In genomic region chr10:84535859-84536258, GRCm38 (mm10) we compare ENCODE assay signal across 10 mouse cellular contexts. TPM values are rescaled to one million over a fixed set of nuclear protein-coding genes. Genes with fewer than 3 reads are reported as not detected.
A peak's percentile ranks its signal among the peaks of the same experiment; 100 is the strongest.
DNase-seq lines count a peak whose midpoint lies in the region; ATAC-seq and TF ChIP-seq lines count a peak whose summit lies in the region.
"Had no signal": no experiment of that assay in that cellular context is flagged by ENCODE, and none has a peak within 500 bp of the region (broad histone marks: within the 10 kb centered on the region; RNA-seq: fewer than 3 reads in every experiment).

No protein-coding gene starts in this region.

- H3K27ac ChIP-seq in lung, embryonic 14.5 days (ENCODE audit: low read depth), result no peak overlapping the region
- H3K27ac ChIP-seq in thymus, adult 2 months (ENCODE audit: control insufficient read depth, insufficient read depth, low read length), result no peak overlapping the region
- H3K27ac ChIP-seq: embryonic facial prominence, embryonic 15.5 days had no signal

- no peaks in the 10 kb centered on the region for H3K27me3 ChIP-seq in lung, embryonic 14.5 days (ENCODE audit: insufficient read depth, low read length)
- peaks cover 8% of the 10 kb centered on the region; the same call in 1 of the 2 replicates for H3K27me3 ChIP-seq in thymus, adult 2 months (ENCODE audit: control insufficient read depth, insufficient read depth, low read length)
- H3K27me3 ChIP-seq: embryonic facial prominence, embryonic 15.5 days had no signal

- peaks cover 11% of the 10 kb centered on the region; the same call in 1 of the 2 replicates for H3K36me3 ChIP-seq in lung, embryonic 14.5 days (ENCODE audit: insufficient read depth)
- H3K36me3 ChIP-seq in thymus, adult 2 months (ENCODE audit: control insufficient read depth, insufficient read depth, low read length), result no peaks in the 10 kb centered on the region

- TF ChIP-seq POLR2A in thymus, adult 2 months (IDR thresholded peaks at IDR 0.05; ENCODE audit: control insufficient read depth, extremely low read depth, insufficient read depth, low read length, poor library complexity), result no peak

- peak; percentile 79 for DNase-seq in heart, adult 11 months
- no peak for DNase-seq in heart, postnatal 36 days
- peak; percentile 50 for DNase-seq in lung, embryonic 14.5 days
- no peak for DNase-seq in lung, postnatal 10 days
- peak; percentile 30 for DNase-seq in Muller cell, postnatal 12 days (ENCODE audit: inconsistent ontology term)
- DNase-seq in cerebellum, postnatal 25 days, result peak; percentile 41 to 70
- DNase-seq in thymus, postnatal 36 days, result no peak
- DNase-seq in thymus, adult 2 months, result no peak

- intact Hi-C loops in heart, postnatal 36 days (cut with DNase I), result loop anchor here (2.0 kb wide), 1 partner anchor 41 kb away; the partner anchor contains the start of gene Tcp11l2

- WGBS in lung, embryonic 14.5 days, result 31% methylated on average over 4 of the region's 4 CpGs
- 73% methylated on average over 4 of the region's 4 CpGs for WGBS in thymus, adult 2 months

- no peaks in the 10 kb centered on the region for H3K9me3 ChIP-seq in lung, embryonic 14.5 days (ENCODE audit: low read depth, low read length)
- H3K9me3 ChIP-seq: embryonic facial prominence, embryonic 15.5 days had no signal

- H3K4me3 ChIP-seq in lung, embryonic 14.5 days (ENCODE audit: low read depth, low read length), result no peak overlapping the region
- H3K4me3 ChIP-seq in thymus, adult 2 months (ENCODE audit: control insufficient read depth, insufficient read depth, low read length), result no peak overlapping the region
- H3K4me3 ChIP-seq: embryonic facial prominence, embryonic 15.5 days had no signal

- no peak for TF ChIP-seq CTCF in lung, embryonic 14.5 days (IDR thresholded peaks at IDR 0.05; ENCODE audit: low read depth)
- no peak for TF ChIP-seq CTCF in thymus, adult 2 months (IDR thresholded peaks at IDR 0.05; ENCODE audit: borderline replicate concordance, control insufficient read depth, extremely low read depth, insufficient read depth, low read length, poor library complexity)

- H3K4me1 ChIP-seq in lung, embryonic 14.5 days (ENCODE audit: insufficient read depth), result peaks cover 14% of the 10 kb centered on the region
- peaks cover 9% of the 10 kb centered on the region for H3K4me1 ChIP-seq in thymus, adult 2 months (replicated peaks; ENCODE audit: control insufficient read depth, insufficient read depth, low read length)

- ATAC-seq in lung, embryonic 14.5 days (ENCODE audit: insufficient read depth), result no peak
- ATAC-seq: inflammation-experienced regulatory T-cells, adult 6 months had no signal

- no peak overlapping the region for H3K4me2 ChIP-seq in lung, embryonic 14.5 days
- H3K4me2 ChIP-seq: embryonic facial prominence, embryonic 15.5 days had no signal

- no peak overlapping the region for H3K9ac ChIP-seq in lung, embryonic 14.5 days
- H3K9ac ChIP-seq: embryonic facial prominence, embryonic 15.5 days had no signal

RNA-seq across cellular contexts. Expression of gene Ckap4, which starts 2.0 kb away (rescaled TPM):
- 10 to 100 TPM; 28.4 to 32.0 TPM for total RNA-seq in heart, postnatal 36 days (2021)
- polyA plus RNA-seq in lung, embryonic 14.5 days (2014; fragmentation: Nextera tagmentation; extraction: Ambion mirVana), result 177 and 179 TPM in 2 replicates
- 8.0 and 8.2 TPM in 2 replicates for polyA plus RNA-seq in thymus, adult 2 months (2012; rRNA removed)

RNA-seq across cellular contexts. Expression of gene Tcp11l2, which starts 40.6 kb away (rescaled TPM):
- total RNA-seq in heart, postnatal 36 days (2021), result 100 to 1,000 TPM; 131 to 192 TPM
- polyA plus RNA-seq in lung, embryonic 14.5 days (2014; fragmentation: Nextera tagmentation; extraction: Ambion mirVana), result 15.1 and 17.4 TPM in 2 replicates
- 99.2 and 139 TPM in 2 replicates for polyA plus RNA-seq in thymus, adult 2 months (2012; rRNA removed)

Comparison
In these comparisons a context has a peak if more than half of its experiments do, and no peak if none do; other contexts are left out.
1. DNase-seq: peak in heart, adult 11 months (single experiment), lung, embryonic 14.5 days (single experiment), Muller cell, postnatal 12 days (single experiment) and cerebellum, postnatal 25 days (2 of 2); none in heart, postnatal 36 days (0 of 2), lung, postnatal 10 days (single experiment), thymus, postnatal 36 days (0 of 2) and thymus, adult 2 months (single experiment).
2. RNA of gene Ckap4, which starts 2.0 kb away (polyA plus RNA-seq): 177 to 179 TPM in lung, embryonic 14.5 days; 8.0 to 8.2 TPM in thymus, adult 2 months; every median in the first group is over 10 times any median in the second.